Mouse (Mus musculus) T-cell, adult 2 months (primary cell): ENCODE measurements at regions not wholly inside any gene's neighbourhood (a gene's known extent, or its start where the extent isn't known, plus 50 kb on each side); places are given as distances from the start of the nearest gene placed in this dataset.
"Not testable (repeated sequence)": the region's sequence is repeated elsewhere in the genome, so short reads cannot be mapped to it uniquely, and the experiment has no call there.

Experiments used
- DNase-seq: peaks from one replicate; pipeline ENCODE4 v3.0.0; 2022; ENCODE audit warnings: low spot score

DNA sequence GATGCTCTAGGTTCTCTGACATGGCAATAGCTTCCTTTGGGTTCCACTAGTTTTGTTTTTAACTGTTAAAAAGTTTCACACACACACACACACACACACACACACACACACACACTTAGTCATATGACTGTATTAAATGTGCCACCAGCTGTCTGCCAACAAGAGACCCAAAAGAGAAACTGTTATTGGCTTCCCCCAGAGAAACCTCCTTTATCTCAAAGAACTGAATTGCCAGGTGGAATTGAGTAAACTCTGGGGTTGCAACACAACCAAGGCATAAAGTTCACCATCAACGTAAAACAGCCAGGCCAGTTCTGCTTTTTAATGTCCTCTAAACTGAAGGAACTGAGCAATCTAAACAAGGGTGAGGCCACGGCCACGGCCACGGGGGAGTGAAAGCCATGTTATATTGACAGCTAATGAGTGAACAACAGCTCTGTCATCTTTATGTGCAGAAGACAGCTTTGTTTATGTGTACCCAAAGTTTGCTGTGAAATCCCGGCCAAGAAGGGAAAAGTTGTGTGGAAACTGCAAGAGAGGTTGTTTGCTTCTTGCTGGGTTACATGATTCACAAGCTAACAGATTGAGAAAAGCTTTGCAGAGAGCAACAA is 69.3 kb downstream of the Btg1 start:
- DNase-seq: no peak

GRCm38 (mm10) chr10:96686659-96687440 is 70.0 kb downstream of the Btg1 start:
- DNase-seq: no peak

GRCm38 (mm10) chr10:96687441-96687772 is 70.6 kb downstream of the Btg1 start:
- DNase-seq: no peak

DNA sequence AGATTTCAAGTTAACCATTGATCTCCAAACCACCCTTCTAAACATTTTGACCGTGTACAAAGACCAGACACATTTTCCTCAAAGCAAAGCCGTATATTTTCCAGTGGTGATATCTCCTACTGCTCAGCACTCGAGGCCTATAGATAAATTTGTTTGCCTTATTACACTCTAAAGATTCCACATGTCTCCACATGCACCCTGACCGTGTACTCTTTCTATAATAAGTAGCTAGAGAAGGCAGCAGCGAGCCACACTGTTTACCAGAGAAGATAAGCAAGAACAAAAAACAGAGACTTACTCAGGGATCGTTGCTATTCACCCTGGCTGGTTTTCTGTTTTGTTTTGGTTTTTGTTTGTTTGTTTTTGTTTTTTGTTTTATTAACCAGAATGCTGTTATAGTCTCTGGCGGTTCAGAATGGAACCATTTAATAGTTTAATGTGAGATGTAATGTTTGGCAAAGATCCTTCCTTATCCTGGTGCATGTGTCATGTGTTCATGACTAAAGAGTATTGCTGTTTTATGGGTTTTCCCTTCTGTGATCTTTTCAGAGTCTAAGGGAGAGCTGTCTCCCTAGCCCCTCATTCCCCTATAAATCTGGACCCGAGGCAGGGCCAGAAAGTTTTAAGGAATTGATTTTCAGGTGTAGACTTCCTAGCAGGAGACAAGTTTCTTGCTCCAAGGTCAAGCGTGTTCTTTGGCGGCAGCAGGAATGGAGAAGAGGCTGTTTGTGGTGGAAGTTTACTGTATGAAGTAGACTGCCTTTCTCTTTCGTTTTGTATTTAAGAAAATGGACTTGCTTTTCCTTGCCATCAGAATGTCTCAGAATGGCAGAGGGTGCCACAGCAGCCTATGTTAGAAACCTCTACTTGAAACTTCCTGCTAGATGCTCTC is 73.4 kb downstream of the Btg1 start:
- no peak for DNase-seq

DNA sequence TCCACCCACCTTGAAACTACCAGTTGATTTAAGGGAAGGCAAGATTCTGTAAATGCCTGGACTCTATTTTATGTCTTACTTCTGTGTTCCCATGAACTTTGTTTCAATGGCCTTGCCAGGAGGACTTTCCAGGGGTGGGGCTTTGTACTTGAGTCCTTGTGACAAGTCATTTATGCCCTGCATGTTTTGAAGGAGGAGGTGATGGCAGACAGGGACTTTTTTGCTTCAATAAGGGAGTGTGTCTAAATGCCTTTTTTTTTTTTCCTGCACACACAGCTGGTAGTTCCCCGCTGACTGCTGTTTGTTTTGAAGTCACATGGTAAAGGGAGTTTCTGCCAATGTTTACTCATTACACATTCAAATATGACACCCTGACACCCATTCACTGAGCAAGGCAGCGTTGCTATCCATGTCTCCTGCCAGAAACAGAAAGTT is 74.1 kb downstream of the Btg1 start:
- peak; percentile 75 for DNase-seq

- DNase-seq: no peak
These were observed 74.6 kb downstream of the Btg1 start for GRCm38 (mm10) chr10:96691319-96691870.

- no peak for DNase-seq
These were observed 76.0 kb downstream of the Btg1 start for GRCm38 (mm10) chr10:96692821-96693220.

GRCm38 (mm10) chr10:96693766-96694165 is 77.0 kb downstream of the Btg1 start:
- peak; percentile 75 for DNase-seq

DNA sequence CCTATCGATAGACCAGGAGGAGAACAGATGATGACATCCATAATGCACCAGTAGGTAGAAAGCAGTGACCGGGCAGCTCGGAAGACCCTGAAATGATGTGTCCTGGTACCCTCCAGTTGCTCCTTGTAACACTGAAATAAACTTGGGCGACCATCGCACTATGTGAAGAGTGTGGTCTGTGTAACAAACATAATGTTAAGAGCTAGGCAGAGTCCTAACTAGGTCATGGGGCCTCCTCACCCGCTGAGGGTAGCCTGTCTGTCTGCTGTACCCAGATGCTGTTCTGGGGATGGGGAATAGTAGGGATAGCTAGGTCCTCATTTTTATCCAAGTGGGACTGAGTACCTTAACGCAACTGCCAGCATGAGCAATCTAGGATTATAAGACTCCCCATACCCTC is 79.8 kb downstream of the Btg1 start:
- no peak for DNase-seq

DNA sequence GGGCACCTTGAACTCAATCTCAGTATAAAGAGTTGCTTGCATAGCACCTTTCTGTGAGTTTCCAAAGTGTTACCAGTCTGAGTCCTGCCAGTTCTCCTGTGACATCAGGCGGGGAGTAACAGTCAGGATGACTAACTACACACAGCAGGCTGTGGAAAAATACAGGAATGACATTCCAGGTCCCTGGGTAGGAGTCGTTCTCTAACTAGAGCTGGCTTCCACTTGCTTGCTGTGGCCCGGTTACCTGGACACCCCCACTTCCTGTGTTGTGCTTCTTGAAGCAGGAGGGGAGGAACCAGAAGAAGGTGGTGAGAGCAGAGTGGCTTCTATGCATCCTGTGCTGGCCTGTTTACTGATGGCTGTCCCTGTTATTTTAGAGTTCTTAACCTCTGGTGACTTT is 81.0 kb downstream of the Btg1 start:
- DNase-seq: peak; percentile 83

DNA sequence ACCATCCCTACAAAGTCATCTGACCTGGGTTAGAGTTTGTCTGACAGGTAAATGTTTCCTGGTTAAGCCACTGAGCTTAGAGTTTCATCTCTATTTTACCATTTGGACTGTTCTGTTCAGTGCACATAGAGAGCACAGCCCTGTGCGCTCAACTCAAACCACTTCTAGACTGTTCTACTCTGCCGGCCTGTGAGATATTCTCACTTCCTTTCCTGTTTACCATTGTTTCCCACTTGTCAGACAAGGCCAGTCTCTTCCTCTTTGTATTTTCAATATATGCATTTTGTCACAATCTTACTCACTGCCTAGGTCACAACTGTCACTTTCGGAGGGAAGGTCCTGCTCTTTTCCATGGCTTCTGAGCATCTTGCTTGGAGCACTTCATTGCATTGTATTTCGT is 89.8 kb downstream of the Btg1 start:
- DNase-seq: peak; percentile 21

- no peak for DNase-seq
These were observed 91.7 kb downstream of the Btg1 start for GRCm38 (mm10) chr10:96708471-96708870.

DNA sequence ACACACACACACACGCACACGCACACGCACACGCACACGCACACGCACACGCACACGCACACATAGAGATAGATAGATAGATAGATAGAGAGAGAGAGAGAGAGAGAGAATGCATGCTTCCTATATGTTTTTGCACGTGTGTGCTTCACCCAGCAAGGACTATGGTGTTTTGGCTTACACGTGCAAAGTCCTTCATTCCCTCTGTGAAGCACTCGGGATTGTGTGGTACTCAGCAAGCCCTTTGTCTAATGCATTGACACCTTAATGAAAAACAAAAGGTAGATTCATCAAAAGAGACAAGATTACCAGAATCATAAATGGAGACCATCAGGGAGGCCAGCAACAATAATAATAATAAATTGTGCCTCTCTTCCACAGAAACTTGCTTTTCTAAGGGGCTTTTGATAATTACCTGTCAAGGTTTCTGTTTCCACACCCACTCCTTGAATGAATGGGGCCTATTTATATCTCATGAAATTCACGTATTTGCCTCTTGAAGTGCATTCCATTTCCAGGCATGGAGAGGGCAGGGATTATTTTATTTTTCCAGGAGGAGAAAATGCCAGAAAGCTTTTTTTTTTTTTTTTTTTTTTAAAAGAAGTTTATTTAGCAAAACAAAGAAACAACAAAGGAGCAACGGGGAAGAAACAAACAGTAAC is 93.0 kb downstream of the Btg1 start:
- no peak for DNase-seq

GRCm38 (mm10) chr10:96711993-96712392 is 95.2 kb downstream of the Btg1 start:
- no peak for DNase-seq

DNA sequence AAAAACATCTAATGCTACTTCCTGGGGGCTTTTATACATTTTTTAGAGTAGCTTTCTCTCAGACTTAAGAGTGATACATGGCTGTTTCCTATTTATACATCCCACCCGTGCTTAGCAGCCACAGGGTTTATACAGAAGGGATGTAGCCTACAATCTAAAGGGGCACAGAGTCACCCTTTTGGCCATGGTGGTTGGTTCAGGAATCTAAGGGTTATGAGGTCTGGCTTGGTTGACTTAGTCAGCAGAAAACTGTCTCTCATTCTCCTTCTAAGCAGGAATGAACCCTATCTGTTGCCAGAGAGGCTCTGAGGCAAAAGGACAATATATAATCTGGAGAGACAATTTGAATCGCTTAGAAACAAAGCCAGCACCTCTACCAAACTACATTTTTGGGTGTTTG is 97.9 kb downstream of the Btg1 start:
- DNase-seq: no peak

DNA sequence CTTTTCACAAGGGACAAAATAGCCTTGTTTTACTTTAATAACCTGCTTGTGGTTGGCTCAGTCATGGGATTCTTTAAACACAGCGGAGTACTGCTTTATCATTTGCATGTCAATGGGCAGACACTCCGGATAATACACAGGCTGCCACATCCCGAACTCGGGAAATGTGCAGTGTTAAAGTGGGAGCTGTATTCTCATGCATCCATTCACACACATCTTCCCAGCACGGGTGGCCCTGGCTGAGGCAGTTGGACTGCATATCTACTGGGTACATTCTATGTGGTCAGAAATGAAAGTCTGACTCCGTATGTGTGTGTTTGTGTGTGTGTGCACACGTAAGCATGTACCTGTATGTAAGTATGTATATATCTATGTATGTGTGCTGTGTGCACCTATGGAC is 100.5 kb downstream of the Btg1 start:
- no peak for DNase-seq

GRCm38 (mm10) chr10:96718706-96719105 is 101.9 kb downstream of the Btg1 start:
- DNase-seq: not testable (repeated sequence)

DNA sequence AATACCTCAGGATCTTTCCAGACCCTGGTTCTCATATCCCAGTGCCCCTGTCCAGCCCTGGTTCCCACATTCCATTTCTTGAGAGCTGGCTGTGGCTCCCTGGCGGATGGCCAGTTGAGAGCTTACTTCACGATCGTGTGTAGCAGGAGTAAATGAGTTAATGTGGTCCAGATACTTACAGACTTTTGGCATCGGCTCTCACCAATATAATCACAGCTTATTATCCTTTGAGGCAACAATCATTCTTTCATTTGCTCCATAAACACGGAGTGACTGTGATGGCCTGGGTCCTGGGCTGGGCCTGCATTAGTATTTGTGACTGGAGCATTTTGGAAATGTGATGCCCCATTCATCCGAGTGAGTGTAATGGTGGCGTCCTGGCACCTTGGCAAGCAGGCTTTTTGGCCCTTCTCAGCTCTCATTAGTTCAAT is 103.5 kb downstream of the Btg1 start:
- no peak for DNase-seq

- DNase-seq: peak; percentile 62
These were observed 104.3 kb downstream of the Btg1 start for GRCm38 (mm10) chr10:96720956-96721688.

DNA sequence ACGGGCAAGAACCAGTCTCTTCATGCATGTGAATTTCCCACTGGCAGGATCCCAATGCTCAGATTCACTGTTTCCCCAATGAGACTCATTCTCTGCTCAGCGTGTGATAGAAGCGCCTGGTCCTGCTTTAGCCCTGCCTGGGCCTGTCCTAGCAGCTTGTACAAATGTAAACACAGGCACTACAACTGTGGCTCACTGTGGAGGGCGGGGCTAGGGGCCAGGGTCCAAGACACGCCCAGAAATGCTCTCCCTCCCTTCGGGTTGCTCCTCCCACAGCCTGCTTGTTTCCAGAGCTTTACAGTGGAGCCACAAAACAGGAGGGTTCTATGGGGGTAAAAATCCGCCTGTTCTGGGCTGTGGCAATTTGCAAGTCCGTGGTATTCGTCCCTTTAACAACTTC is 105.7 kb downstream of the Btg1 start:
- DNase-seq: peak; percentile 22

GRCm38 (mm10) chr10:96723071-96723470 is 106.3 kb downstream of the Btg1 start:
- DNase-seq: peak; percentile 23
